Mouse (Mus musculus): ENCODE measurements at regions not wholly inside any gene's neighbourhood (a gene's known extent, or its start where the extent isn't known, plus 50 kb on each side); places are given as distances from the start of the nearest gene placed in this dataset.
"Not testable (repeated sequence)": the region's sequence is repeated elsewhere in the genome, so short reads cannot be mapped to it uniquely, and the experiment has no call there.

DNA sequence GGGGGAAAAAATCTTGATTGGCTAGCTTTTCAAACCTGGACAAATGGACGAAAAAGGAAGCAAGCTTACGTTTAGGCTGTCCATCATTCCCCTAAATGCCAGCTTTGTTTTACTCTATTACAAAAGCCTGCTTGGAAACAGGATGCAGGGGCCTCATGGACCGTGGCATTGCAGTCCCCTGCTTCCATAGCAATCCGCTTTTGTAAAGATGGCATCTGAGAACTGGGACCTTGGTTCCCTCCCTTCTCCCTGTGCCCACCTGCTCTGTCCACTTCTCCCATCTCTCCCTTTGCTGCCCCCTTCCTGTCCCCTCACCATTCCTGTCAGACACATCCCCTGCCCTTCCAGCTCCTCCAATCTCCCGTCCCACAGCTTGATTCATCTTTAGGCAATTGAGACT is 149.7 kb downstream of the Gxylt1 start:
- Histone ChIP-seq H3K36me3 (ENCODE audit: control insufficient read depth, insufficient read depth, low read length) (no peaks in the 10 kb centered on the region), H3K9me3 (ENCODE audit: control insufficient read depth, low read length) (no peaks in the 10 kb centered on the region), H3K4me3 (ENCODE audit: low read depth, low read length) (no peak overlapping the region), H3K4me1 (replicated peaks; ENCODE audit: control insufficient read depth, insufficient read depth) (no peaks in the 10 kb centered on the region), H3K9ac (ENCODE audit: low read length) (no peak overlapping the region), H3K27me3 (ENCODE audit: control insufficient read depth, insufficient read depth, low read length) (no peaks in the 10 kb centered on the region), H3K27ac (replicated peaks) (no peak overlapping the region), H3K4me2 (replicated peaks; ENCODE audit: low read depth) (no peak overlapping the region)
- WGBS: 71% methylated on average over 5 of the region's 5 CpGs
- DNase-seq (ENCODE audit: low spot score): no peak
- TF ChIP-seq EP300 (optimal IDR thresholded peaks at IDR 0.05) (no peak), CTCF (IDR thresholded peaks at IDR 0.05; ENCODE audit: low read depth) (no peak)
- ATAC-seq (ENCODE audit: low FRiP score, low TSS enrichment): no peak

DNA sequence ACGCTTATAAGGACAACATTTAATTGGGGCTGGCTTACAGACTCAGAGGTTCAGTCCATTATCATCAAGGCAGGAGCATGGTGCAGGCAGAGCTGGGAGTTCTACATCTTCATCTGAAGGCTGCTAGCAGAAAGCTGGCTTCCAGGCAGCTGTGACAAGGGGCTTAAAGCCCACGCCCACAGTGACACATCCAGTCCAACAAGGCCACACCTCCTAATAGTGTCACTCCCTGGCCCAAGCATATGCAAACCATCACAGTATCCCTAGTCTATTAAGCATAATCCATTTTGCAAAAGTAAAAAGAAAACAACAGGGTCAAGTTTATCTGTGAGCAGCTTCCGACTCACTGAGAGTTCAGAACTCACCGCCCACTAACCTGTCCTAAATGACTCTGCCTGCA is 153.8 kb downstream of the Gxylt1 start:
- Histone ChIP-seq H3K4me2 (replicated peaks; ENCODE audit: low read depth) (no peak overlapping the region), H3K4me3 (ENCODE audit: low read depth, low read length) (no peak overlapping the region), H3K9ac (ENCODE audit: low read length) (no peak overlapping the region), H3K36me3 (ENCODE audit: control insufficient read depth, insufficient read depth, low read length) (no peaks in the 10 kb centered on the region), H3K9me3 (ENCODE audit: control insufficient read depth, low read length) (no peaks in the 10 kb centered on the region), H3K27ac (replicated peaks) (no peak overlapping the region), H3K4me1 (replicated peaks; ENCODE audit: control insufficient read depth, insufficient read depth) (no peaks in the 10 kb centered on the region), H3K27me3 (ENCODE audit: control insufficient read depth, insufficient read depth, low read length) (no peaks in the 10 kb centered on the region)
- TF ChIP-seq CTCF (IDR thresholded peaks at IDR 0.05; ENCODE audit: low read depth): no peak
- no peak for TF ChIP-seq EP300 (optimal IDR thresholded peaks at IDR 0.05)
- ATAC-seq (ENCODE audit: low FRiP score, low TSS enrichment) (no peak), DNase-seq (ENCODE audit: low spot score) (no peak)
- 70% methylated on average over 4 of the region's 4 CpGs for WGBS

DNA sequence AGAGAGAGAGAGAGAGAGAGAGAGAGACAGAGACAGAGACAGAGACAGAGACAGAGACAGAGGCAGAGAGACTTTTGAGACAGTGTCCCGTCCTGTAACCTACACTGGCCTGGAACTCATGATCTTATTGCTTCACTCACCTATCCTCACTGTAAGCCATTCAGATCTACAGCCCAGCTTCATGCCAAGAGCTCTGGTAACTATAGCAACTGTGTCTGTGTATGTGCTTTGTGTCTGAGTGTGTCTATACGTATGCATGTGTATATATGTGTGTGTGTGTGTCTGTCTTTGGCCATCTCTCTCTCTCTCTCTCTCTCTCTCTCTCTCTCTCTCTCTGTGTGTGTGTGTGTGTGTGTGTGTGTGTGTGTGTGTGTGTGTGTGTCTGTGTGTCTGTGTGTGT is 157.2 kb downstream of the Gxylt1 start:
- 71% methylated on average over 2 of the region's 2 CpGs for WGBS

DNA sequence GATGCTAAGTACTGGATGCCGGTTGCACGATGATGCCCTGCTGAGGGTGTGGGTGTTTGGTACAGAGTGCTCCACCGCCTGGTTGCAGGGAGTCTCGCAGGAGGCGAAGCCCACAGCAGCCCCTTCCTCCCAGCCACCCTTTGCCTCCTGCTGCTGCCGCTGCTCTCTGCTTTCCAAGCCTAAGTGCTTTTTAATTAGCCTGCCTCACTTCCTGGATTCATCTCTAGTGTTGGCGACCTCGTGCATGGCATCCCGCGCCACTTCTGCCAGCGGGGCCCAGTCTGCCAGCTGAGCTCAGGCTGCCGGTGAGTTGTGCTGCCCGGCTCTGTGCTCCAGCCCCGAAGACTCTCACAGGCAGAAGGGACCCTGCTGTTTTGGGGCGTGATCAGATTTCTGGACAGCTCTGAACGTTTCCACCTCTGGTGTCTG is 159.3 kb downstream of the Gxylt1 start:
- DNase-seq (ENCODE audit: low spot score): peak; percentile 14
- H3K9ac ChIP-seq (ENCODE audit: low read length): peak overlapping the region; percentile 45; the same call in 1 of the 2 replicates

More for the DNA sequence above, 157.2 kb downstream of the Gxylt1 start:
- H3K9ac ChIP-seq (ENCODE audit: low read length); H3K4me1 ChIP-seq (replicated peaks; ENCODE audit: control insufficient read depth, insufficient read depth); ATAC-seq (ENCODE audit: low FRiP score, low TSS enrichment); H3K4me3 ChIP-seq (ENCODE audit: low read depth, low read length); H3K27ac ChIP-seq (replicated peaks); DNase-seq (ENCODE audit: low spot score); H3K36me3 ChIP-seq (ENCODE audit: control insufficient read depth, insufficient read depth, low read length); H3K27me3 ChIP-seq (ENCODE audit: control insufficient read depth, insufficient read depth, low read length); H3K4me2 ChIP-seq (replicated peaks; ENCODE audit: low read depth); H3K9me3 ChIP-seq (ENCODE audit: control insufficient read depth, low read length): not testable (repeated sequence)

DNA sequence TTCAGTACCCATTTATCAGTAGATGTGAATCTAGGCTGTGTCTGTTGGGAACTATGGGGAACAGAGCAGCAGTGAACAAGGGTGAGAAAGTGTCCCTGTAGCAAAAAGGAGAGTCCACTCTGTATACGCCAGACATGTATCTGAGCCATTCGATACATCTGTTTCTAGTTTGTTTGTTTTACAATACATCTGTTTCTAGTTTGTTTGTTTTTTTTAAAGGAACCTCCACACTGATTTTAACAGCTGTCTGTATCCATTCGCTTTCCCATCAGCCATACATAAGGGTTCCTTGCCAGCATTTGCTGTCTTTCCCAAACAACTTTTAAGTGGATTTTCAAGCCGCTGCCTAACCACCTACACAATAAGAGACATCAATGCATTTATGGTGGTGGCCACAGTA is 170.0 kb downstream of the Gxylt1 start:
- Histone ChIP-seq H3K27ac (replicated peaks) (no peak overlapping the region), H3K27me3 (ENCODE audit: control insufficient read depth, insufficient read depth, low read length) (no peaks in the 10 kb centered on the region), H3K4me3 (ENCODE audit: low read depth, low read length) (no peak overlapping the region), H3K9ac (ENCODE audit: low read length) (no peak overlapping the region), H3K4me2 (replicated peaks; ENCODE audit: low read depth) (no peak overlapping the region), H3K4me1 (replicated peaks; ENCODE audit: control insufficient read depth, insufficient read depth) (no peaks in the 10 kb centered on the region), H3K36me3 (ENCODE audit: control insufficient read depth, insufficient read depth, low read length) (no peaks in the 10 kb centered on the region), H3K9me3 (ENCODE audit: control insufficient read depth, low read length) (no peaks in the 10 kb centered on the region)
- ATAC-seq (ENCODE audit: low FRiP score, low TSS enrichment) (no peak), DNase-seq (ENCODE audit: low spot score) (no peak)
- no peak for TF ChIP-seq EP300 (optimal IDR thresholded peaks at IDR 0.05)
- no peak for TF ChIP-seq CTCF (IDR thresholded peaks at IDR 0.05; ENCODE audit: low read depth)
- 70% methylated on average over 4 of the region's 4 CpGs for WGBS

More for the DNA sequence above, 159.3 kb downstream of the Gxylt1 start:
- Histone ChIP-seq H3K9me3 (ENCODE audit: control insufficient read depth, low read length) (no peaks in the 10 kb centered on the region), H3K27me3 (ENCODE audit: control insufficient read depth, insufficient read depth, low read length) (no peaks in the 10 kb centered on the region), H3K27ac (replicated peaks) (no peak overlapping the region), H3K4me2 (replicated peaks; ENCODE audit: low read depth) (peak overlapping the region; percentile 27), H3K36me3 (ENCODE audit: control insufficient read depth, insufficient read depth, low read length) (no peaks in the 10 kb centered on the region), H3K4me1 (replicated peaks; ENCODE audit: control insufficient read depth, insufficient read depth) (no peaks in the 10 kb centered on the region), H3K4me3 (ENCODE audit: low read depth, low read length) (0 out of 2 replicates have a peak overlapping the region, but pooled peaks have one; percentile 8)
- no peak for ATAC-seq (ENCODE audit: low FRiP score, low TSS enrichment)
- TF ChIP-seq CTCF (IDR thresholded peaks at IDR 0.05; ENCODE audit: low read depth): peak; percentile 45
- no peak for TF ChIP-seq EP300 (optimal IDR thresholded peaks at IDR 0.05)
- WGBS: 3% methylated on average over 16 of the region's 16 CpGs

DNA sequence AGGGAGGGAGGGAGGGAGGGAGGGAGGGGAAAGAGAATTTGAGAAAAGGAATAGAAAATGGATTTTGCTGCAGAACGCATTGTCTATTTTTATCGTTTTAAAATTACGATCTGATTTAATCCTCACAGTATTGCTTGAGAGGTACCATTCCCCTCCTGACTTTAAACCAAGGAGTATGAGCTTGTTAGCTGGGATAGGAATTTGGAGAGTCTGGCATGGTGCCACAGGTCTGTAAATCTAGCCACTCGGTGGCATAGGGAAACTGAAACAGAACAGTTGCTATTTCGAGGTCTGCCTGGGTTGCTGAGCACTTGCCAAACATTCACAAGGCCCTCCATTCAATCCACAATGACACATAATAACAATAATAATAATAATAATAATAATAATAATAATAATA is 171.6 kb downstream of the Gxylt1 start:
- ATAC-seq (ENCODE audit: low FRiP score, low TSS enrichment): no peak
- no peak overlapping the region for H3K9ac ChIP-seq (ENCODE audit: low read length)
- H3K36me3 ChIP-seq (ENCODE audit: control insufficient read depth, insufficient read depth, low read length): no peaks in the 10 kb centered on the region
- no peaks in the 10 kb centered on the region for H3K4me1 ChIP-seq (replicated peaks; ENCODE audit: control insufficient read depth, insufficient read depth)
- H3K4me2 ChIP-seq (replicated peaks; ENCODE audit: low read depth): no peak overlapping the region
- H3K9me3 ChIP-seq (ENCODE audit: control insufficient read depth, low read length): no peaks in the 10 kb centered on the region
- DNase-seq (ENCODE audit: low spot score): no peak
- no peaks in the 10 kb centered on the region for H3K27me3 ChIP-seq (ENCODE audit: control insufficient read depth, insufficient read depth, low read length)
- 55% methylated on average over 5 of the region's 5 CpGs for WGBS
- H3K4me3 ChIP-seq (ENCODE audit: low read depth, low read length): no peak overlapping the region
- TF ChIP-seq EP300 (optimal IDR thresholded peaks at IDR 0.05) (no peak), CTCF (IDR thresholded peaks at IDR 0.05; ENCODE audit: low read depth) (no peak)
- no peak overlapping the region for H3K27ac ChIP-seq (replicated peaks)
